Mouse (Mus musculus): ENCODE measurements around the gene Zmat1. TPM values are rescaled to one million over a fixed set of nuclear protein-coding genes. Genes with fewer than 3 reads are reported as not detected.
"Not testable (repeated sequence)": the region's sequence is repeated elsewhere in the genome, so short reads cannot be mapped to it uniquely, and the experiment has no call there.

Zmat1 gene
- polyA plus RNA-seq (2015; fragmentation: Nextera tagmentation; extraction: Ambion mirVana) = 8.8 and 9.2 TPM in 2 replicates

GRCm38 (mm10) chrX:135008720-135009470 lies at the start of gene Zmat1:
Zmat1 (minus strand) TSS chrX:135009209.
- ATAC-seq (replicated peaks) = peak; percentile 100
- H3K9ac ChIP-seq = peak within 1 kb of the TSS; percentile 59
- H3K27me3 ChIP-seq (replicated peaks) = no peaks in the 10 kb centered on the region

DNA sequence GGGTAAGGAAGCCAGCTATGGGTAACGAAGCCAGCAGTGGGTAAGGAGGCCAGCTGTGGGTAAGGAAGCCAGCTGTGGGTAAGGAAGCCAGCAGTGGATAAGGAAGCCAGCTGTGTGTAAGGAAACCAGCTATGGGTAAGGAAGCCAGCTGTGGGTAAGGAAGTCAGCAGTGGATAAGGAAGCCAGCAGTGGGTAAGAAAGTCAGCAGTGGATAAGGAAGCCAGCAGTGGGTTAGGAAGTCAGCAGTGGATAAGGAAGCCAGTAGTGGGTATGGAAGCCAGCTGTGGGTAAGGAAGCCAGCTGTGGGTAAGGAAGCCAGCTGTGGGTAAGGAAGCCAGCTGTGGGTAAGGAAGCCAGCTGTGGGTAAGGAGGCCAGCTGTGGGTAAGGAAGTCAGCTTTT lies 44.9 kb upstream of the Zmat1 start:
- H3K4me3 ChIP-seq; H3K27me3 ChIP-seq (replicated peaks); H3K36me3 ChIP-seq (replicated peaks); H3K9me3 ChIP-seq; H3K27ac ChIP-seq; H3K4me2 ChIP-seq; H3K9ac ChIP-seq; H3K4me1 ChIP-seq; ATAC-seq (replicated peaks): not testable (repeated sequence)
- WGBS = 67% methylated on average over 1 of the region's 1 CpGs

More at GRCm38 (mm10) chrX:135008720-135009470, at the start of gene Zmat1:
- H3K4me3 ChIP-seq = peak within 1 kb of the TSS; percentile 57
- H3K4me2 ChIP-seq = peak within 1 kb of the TSS; percentile 43
- no peaks in the 10 kb centered on the region for H3K9me3 ChIP-seq
- H3K36me3 ChIP-seq (replicated peaks) = no peaks in the 10 kb centered on the region
- H3K4me1 ChIP-seq = no peaks in the 10 kb centered on the region
- peak within 1 kb of the TSS; percentile 94 for H3K27ac ChIP-seq
- 33% methylated on average over 53 of the region's 65 CpGs for WGBS

DNA sequence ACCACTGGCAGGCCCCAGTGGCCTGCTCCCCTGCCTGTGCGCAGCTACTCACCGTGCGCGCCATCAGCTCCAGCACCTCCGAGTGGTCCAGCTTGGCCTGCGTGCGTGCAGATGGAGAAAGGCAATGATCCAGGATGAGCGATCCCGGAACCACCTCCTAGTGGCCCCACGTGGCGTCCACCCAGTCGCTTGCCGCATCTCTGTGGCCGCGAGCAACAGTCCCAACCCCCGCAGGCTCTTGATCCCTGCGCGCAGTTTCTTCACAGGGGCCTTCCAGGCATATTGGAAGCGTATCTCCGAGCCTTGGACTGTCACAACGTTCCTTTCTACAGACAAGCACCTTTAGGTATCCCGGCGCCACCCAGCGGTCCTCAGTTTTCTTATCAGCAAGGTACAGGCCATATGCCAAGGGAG lies 27.0 kb upstream of the Zmat1 start:
- H3K27ac ChIP-seq = peak overlapping the region; percentile 46
- H3K9me3 ChIP-seq = no peaks in the 10 kb centered on the region
- peak; percentile 94 for ATAC-seq (replicated peaks)
- H3K27me3 ChIP-seq (replicated peaks) = no peaks in the 10 kb centered on the region
- H3K36me3 ChIP-seq (replicated peaks) = no peaks in the 10 kb centered on the region
- H3K4me3 ChIP-seq = peak overlapping the region; percentile 36
- WGBS = 19% methylated on average over 24 of the region's 24 CpGs
- no peaks in the 10 kb centered on the region for H3K4me1 ChIP-seq
- H3K4me2 ChIP-seq = peak overlapping the region; percentile 46
- H3K9ac ChIP-seq = peak overlapping the region; percentile 33

DNA sequence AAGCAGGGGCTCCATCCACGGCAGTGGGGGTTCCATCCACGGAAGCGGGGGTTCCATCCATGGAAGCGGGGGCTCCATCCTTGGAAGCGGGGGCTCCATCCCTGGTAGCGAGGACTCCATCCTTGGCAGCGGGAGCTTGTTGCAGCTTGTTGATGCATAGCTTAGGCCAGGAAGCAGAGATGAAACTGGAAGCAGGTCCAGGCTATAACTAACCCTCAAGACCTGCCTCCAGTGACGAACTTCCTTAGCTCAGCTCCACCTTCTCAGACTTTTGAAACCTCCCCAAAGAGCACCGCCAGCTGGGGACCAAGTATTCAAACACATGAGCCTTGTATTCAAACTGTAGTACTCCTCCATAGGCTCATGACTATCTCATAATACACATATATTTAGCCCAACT lies 16.1 kb upstream of the Zmat1 start:
- Histone ChIP-seq H3K27ac (no peak overlapping the region), H3K4me3 (no peak overlapping the region), H3K9ac (no peak overlapping the region), H3K9me3 (no peaks in the 10 kb centered on the region), H3K4me2 (no peak overlapping the region), H3K27me3 (replicated peaks) (no peaks in the 10 kb centered on the region), H3K36me3 (replicated peaks) (no peaks in the 10 kb centered on the region), H3K4me1 (no peaks in the 10 kb centered on the region)
- WGBS = 83% methylated on average over 9 of the region's 9 CpGs
- ATAC-seq (replicated peaks) = no peak

GRCm38 (mm10) chrX:135011381-135011780 lies 2.4 kb upstream of the Zmat1 start:
- Histone ChIP-seq H3K9me3 (no peaks in the 10 kb centered on the region), H3K9ac (no peak overlapping the region), H3K36me3 (replicated peaks) (no peaks in the 10 kb centered on the region), H3K4me2 (no peak overlapping the region), H3K27me3 (replicated peaks) (no peaks in the 10 kb centered on the region), H3K27ac (no peak overlapping the region), H3K4me3 (no peak overlapping the region), H3K4me1 (no peaks in the 10 kb centered on the region)
- no peak for ATAC-seq (replicated peaks)
- WGBS = 74% methylated on average over 3 of the region's 3 CpGs

DNA sequence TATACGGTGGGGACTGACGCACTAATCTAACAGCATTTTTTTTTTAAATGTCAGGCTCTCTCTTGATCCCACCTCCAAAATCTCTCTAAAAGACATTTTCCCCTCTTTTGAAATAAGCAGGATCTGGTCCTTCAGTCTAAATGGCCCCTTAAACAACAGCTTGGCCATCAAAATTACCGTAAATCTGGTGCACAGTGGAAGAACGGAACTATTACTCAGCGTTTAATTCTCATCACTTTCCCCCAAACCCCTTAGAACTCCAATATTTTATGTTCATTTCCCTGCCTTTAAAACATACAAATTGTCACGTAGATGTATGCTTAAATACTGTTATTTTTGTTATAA lies 434 bp upstream of the Zmat1 start:
- Histone ChIP-seq H3K4me1 (no peaks in the 10 kb centered on the region), H3K4me2 (peak overlapping the region; percentile 43), H3K9ac (peak overlapping the region; percentile 32; the same call in 1 of the 2 replicates), H3K4me3 (peak overlapping the region; percentile 57), H3K27me3 (replicated peaks) (no peaks in the 10 kb centered on the region), H3K36me3 (replicated peaks) (no peaks in the 10 kb centered on the region), H3K9me3 (no peaks in the 10 kb centered on the region), H3K27ac (peak overlapping the region; percentile 94)
- no peak; the same call in 1 of the 2 replicates for ATAC-seq (replicated peaks)
- 36% methylated on average over 6 of the region's 6 CpGs for WGBS

GRCm38 (mm10) chrX:135008021-135008420 lies 988 bp downstream of the Zmat1 start:
- Histone ChIP-seq H3K4me1 (no peaks in the 10 kb centered on the region), H3K4me3 (peak overlapping the region; percentile 57), H3K36me3 (replicated peaks) (no peaks in the 10 kb centered on the region), H3K27me3 (replicated peaks) (no peaks in the 10 kb centered on the region), H3K27ac (no peak overlapping the region), H3K4me2 (peak overlapping the region; percentile 43), H3K9ac (0 out of 2 replicates have a peak overlapping the region, but pooled peaks have one; percentile 59), H3K9me3 (no peaks in the 10 kb centered on the region)
- 29% methylated on average over 5 of the region's 5 CpGs for WGBS
- ATAC-seq (replicated peaks) = no peak

DNA sequence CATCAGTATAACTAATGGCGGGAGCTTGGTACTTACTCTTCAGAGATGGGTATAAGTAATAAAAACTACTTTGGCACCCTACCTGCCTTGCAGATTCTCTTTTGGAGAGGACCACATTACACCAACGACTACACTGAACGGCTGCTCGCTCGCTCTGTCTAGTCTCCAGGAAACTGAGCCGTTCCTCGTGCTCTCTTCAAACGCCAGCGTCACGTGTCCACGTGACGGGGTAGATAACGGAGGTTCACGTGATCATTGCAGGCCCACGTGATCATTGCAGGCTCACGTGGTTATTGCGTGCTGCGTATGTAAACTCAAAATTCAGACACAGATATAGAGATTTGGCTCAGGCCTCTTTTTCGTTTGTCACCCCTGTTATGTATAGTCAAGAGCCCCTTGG lies 44.5 kb downstream of the Zmat1 start, which contains the start of gene Nxf2:
Gene Nxf2, minus strand, starts transcription at position 209 of the 400 bp plus-strand sequence.
- ATAC-seq (replicated peaks) = no peak
- no peaks in the 10 kb centered on the region for H3K4me1 ChIP-seq
- no peaks in the 10 kb centered on the region for H3K9me3 ChIP-seq
- peak within 1 kb of the TSS; percentile 34 for H3K4me3 ChIP-seq
- no peaks in the 10 kb centered on the region for H3K36me3 ChIP-seq (replicated peaks)
- H3K27me3 ChIP-seq (replicated peaks) = no peaks in the 10 kb centered on the region
- H3K27ac ChIP-seq = no peak within 1 kb of the TSS
- peak within 1 kb of the TSS; percentile 46 for H3K4me2 ChIP-seq
- WGBS = 91% methylated on average over 19 of the region's 19 CpGs
- no peak within 1 kb of the TSS for H3K9ac ChIP-seq

DNA sequence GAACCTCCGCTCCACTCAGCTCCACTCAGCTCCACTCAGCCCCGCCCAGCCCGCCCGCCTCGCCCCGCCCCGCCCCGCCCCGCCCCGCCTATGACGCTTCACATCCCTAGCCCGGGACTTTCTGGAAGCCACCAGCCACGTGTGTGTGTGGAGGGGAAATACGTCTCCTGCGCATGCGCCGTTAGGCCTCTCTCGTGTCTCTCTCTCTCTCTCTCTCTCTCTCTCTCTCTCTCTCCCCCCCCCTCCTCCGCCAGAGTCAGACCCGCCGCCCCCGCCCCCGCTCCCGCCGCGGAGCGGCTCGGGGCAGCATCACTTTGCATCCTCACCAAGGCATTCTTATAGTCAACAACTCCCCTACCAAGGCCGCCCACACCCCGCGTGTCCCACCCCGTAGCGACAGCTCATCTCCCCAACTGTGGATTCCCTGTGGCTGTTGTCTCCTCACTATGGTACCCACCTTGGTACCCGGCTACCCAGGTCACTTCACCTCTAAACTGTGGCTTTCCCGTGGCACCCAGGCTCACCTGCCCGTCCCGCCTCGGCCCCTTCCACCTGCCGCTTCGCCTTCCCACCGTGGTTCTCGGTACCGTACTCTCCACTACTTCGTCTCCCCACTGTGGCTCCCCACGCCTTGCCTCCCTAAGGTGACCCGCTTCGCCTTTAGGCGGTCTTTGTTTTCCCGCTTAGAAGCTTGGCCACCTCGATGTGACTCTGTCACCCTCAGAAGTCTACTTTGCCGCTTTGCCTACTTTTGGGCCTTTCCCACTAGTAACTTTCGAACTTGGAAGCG lies 45.5 kb downstream of the Zmat1 start:
- WGBS = 54% methylated on average over 42 of the region's 53 CpGs
- no peak overlapping the region for H3K9ac ChIP-seq

GRCm38 (mm10) chrX:134930361-134930760 lies 78.6 kb downstream of the Zmat1 start:
- Histone ChIP-seq H3K36me3 (replicated peaks) (no peaks in the 10 kb centered on the region), H3K4me1 (no peaks in the 10 kb centered on the region), H3K4me2 (no peak overlapping the region), H3K27me3 (replicated peaks) (no peaks in the 10 kb centered on the region), H3K9me3 (no peaks in the 10 kb centered on the region), H3K4me3 (no peak overlapping the region), H3K9ac (no peak overlapping the region), H3K27ac (no peak overlapping the region)
- no peak for ATAC-seq (replicated peaks)
- WGBS = 41% methylated on average over 5 of the region's 5 CpGs

More for the DNA sequence above, 45.5 kb downstream of the Zmat1 start:
- Histone ChIP-seq H3K27ac (no peak overlapping the region), H3K4me2 (peak overlapping the region; percentile 46), H3K27me3 (replicated peaks) (no peaks in the 10 kb centered on the region), H3K36me3 (replicated peaks) (no peaks in the 10 kb centered on the region), H3K4me3 (peak overlapping the region; percentile 34), H3K4me1 (no peaks in the 10 kb centered on the region), H3K9me3 (no peaks in the 10 kb centered on the region)
- ATAC-seq (replicated peaks) = peak; percentile 96

DNA sequence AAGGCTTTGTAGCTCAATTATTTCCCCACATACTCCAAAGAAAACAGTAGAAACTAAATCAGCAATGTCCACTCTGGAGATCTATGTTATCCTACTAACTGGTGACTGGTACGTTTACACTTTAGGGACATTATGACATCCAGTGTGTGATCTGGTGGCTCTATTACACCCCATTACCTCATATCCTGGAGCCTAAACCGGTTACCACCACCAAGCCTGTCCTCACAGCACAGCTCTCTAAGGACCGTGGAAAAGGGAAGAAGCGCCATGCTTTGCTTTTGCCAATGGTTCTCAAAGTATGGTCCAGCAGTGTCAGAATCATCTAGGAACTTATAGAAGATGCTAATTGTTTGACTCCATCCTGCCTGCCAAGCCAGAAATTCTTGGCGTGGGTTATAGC lies 79.1 kb downstream of the Zmat1 start:
- Histone ChIP-seq H3K36me3 (replicated peaks) (no peaks in the 10 kb centered on the region), H3K4me1 (no peaks in the 10 kb centered on the region), H3K9ac (no peak overlapping the region), H3K27ac (no peak overlapping the region), H3K9me3 (no peaks in the 10 kb centered on the region), H3K4me2 (no peak overlapping the region), H3K27me3 (replicated peaks) (no peaks in the 10 kb centered on the region), H3K4me3 (no peak overlapping the region)
- ATAC-seq (replicated peaks) = peak; percentile 60; the same call in 1 of the 2 replicates
- WGBS = 78% methylated on average over 5 of the region's 5 CpGs

GRCm38 (mm10) chrX:134925058-134925457 lies 84.0 kb downstream of the Zmat1 start:
- H3K4me3 ChIP-seq = no peak overlapping the region
- no peak overlapping the region for H3K9ac ChIP-seq
- ATAC-seq (replicated peaks) = no peak

More at GRCm38 (mm10) chrX:134925058-134925457, 84.0 kb downstream of the Zmat1 start:
- Histone ChIP-seq H3K27ac (no peak overlapping the region), H3K4me2 (no peak overlapping the region), H3K4me1 (no peaks in the 10 kb centered on the region), H3K9me3 (no peaks in the 10 kb centered on the region), H3K27me3 (replicated peaks) (no peaks in the 10 kb centered on the region), H3K36me3 (replicated peaks) (no peaks in the 10 kb centered on the region)

Measured in midbrain, embryonic 15.5 days (tissue).